Mouse (Mus musculus) neural tube, embryonic 15.5 days (tissue): Measurements from ENCODE around the gene Rps6ka4. TPM values are rescaled to one million over a fixed set of nuclear protein-coding genes. Genes with fewer than 3 reads are reported as not detected.

Experiments used
- ATAC-seq: fragments of 200-750 bp; cut with Nextera tagmentation; 2 replicates; pipeline ENCODE4 v1.8.0; 2017; ENCODE audit warnings: mild to moderate bottlenecking, moderate TSS enrichment, moderate library complexity; ENCODE audit not compliant: low FRiP score
- H3K27ac ChIP-seq: fragments of 300-500 bp; sonication (generic); replicated peaks from 2 replicates; pipeline ENCODE4 v1.5.1; 2015; ENCODE audit warnings: mild to moderate bottlenecking, inconsistent platforms
- H3K27me3 ChIP-seq: fragments of 300-500 bp; sonication (generic); replicated peaks from 2 replicates; pipeline ENCODE4 v1.6.1; 2015; ENCODE audit warnings: inconsistent platforms
- H3K36me3 ChIP-seq: fragments of 300-500 bp; sonication (generic); 2 replicates; pipeline ENCODE4 v1.6.1; 2015; ENCODE audit warnings: inconsistent platforms
- H3K4me1 ChIP-seq: fragments of 300-500 bp; sonication (generic); 2 replicates; pipeline ENCODE4 v1.6.1; 2015; ENCODE audit warnings: inconsistent platforms
- H3K4me2 ChIP-seq: fragments of 300-500 bp; sonication (generic); 2 replicates; pipeline ENCODE4 v1.6.1; 2015; ENCODE audit warnings: inconsistent platforms, mild to moderate bottlenecking, moderate library complexity
- H3K4me3 ChIP-seq: fragments of 300-500 bp; sonication (generic); replicated peaks from 2 replicates; pipeline ENCODE4 v1.5.1; 2015; ENCODE audit warnings: mild to moderate bottlenecking, inconsistent platforms
- H3K9ac ChIP-seq: fragments of 300-500 bp; sonication (generic); replicated peaks from 2 replicates; pipeline ENCODE4 v1.6.1; 2015; ENCODE audit warnings: mild to moderate bottlenecking, inconsistent platforms
- H3K9me3 ChIP-seq: fragments of 300-500 bp; sonication (generic); replicated peaks from 2 replicates; pipeline ENCODE4 v1.6.1; 2016; ENCODE audit warnings: inconsistent platforms
- WGBS: fragments of 180-500 bp; shearing (Covaris S2); methylation state at CpG from one replicate; pipeline ENCODE4 v1.1.7; 2015; ENCODE audit warnings: mixed read lengths; 5-methylcytosine and 5-hydroxymethylcytosine counted together
- polyA plus RNA-seq: library from polyadenylated mRNA; unstranded; fragments of >200 nt; fragmentation: Nextera tagmentation; extraction: Ambion mirVana; gene quantifications from 2 replicates; pipeline ENCODE4 v1.2.1, GENCODE M21; 2015

Rps6ka4 gene
- 15.7 and 16.2 TPM in 2 replicates for polyA plus RNA-seq

GRCm38 (mm10) chr19:6840475-6841291, at the start of gene Rps6ka4:
TSS of gene Rps6ka4 (minus strand) at chr19:6840636.
- Histone ChIP-seq H3K4me1 (peaks cover 26% of the 10 kb centered on the region), H3K4me3 (peak within 1 kb of the TSS; percentile 64), H3K9me3 (no peaks in the 10 kb centered on the region), H3K36me3 (peaks cover 13% of the 10 kb centered on the region; the same call in 1 of the 2 replicates), H3K27ac (peak within 1 kb of the TSS; percentile 51; the same call in 1 of the 2 replicates), H3K27me3 (peaks cover 56% of the 10 kb centered on the region), H3K4me2 (peak within 1 kb of the TSS; percentile 98), H3K9ac (peak within 1 kb of the TSS; percentile 67)
- ATAC-seq = peak; percentile 85
- 1% methylated on average over 43 of the region's 44 CpGs for WGBS

GRCm38 (mm10) chr19:6877965-6878364, 37.5 kb upstream of the Rps6ka4 start:
- H3K27ac ChIP-seq = no peak overlapping the region
- WGBS = 89% methylated on average over 4 of the region's 4 CpGs
- H3K9me3 ChIP-seq = no peaks in the 10 kb centered on the region; the same call in 1 of the 2 replicates
- H3K4me1 ChIP-seq = no peaks in the 10 kb centered on the region
- H3K4me2 ChIP-seq = no peak overlapping the region
- no peaks in the 10 kb centered on the region for H3K27me3 ChIP-seq
- no peaks in the 10 kb centered on the region for H3K36me3 ChIP-seq
- H3K4me3 ChIP-seq = no peak overlapping the region
- no peak for ATAC-seq
- no peak overlapping the region for H3K9ac ChIP-seq

GRCm38 (mm10) chr19:6876799-6877198, 36.4 kb upstream of the Rps6ka4 start:
- H3K4me1 ChIP-seq = no peaks in the 10 kb centered on the region
- H3K27me3 ChIP-seq = no peaks in the 10 kb centered on the region
- H3K4me2 ChIP-seq = no peak overlapping the region
- no peaks in the 10 kb centered on the region for H3K36me3 ChIP-seq
- no peak for ATAC-seq
- H3K27ac ChIP-seq = no peak overlapping the region
- H3K9ac ChIP-seq = no peak overlapping the region
- no peaks in the 10 kb centered on the region; the same call in 1 of the 2 replicates for H3K9me3 ChIP-seq
- H3K4me3 ChIP-seq = no peak overlapping the region

- WGBS = 91% methylated on average over 6 of the region's 6 CpGs
- no peaks in the 10 kb centered on the region for H3K36me3 ChIP-seq
- H3K9ac ChIP-seq = no peak overlapping the region
- no peak for ATAC-seq
- H3K4me1 ChIP-seq = no peaks in the 10 kb centered on the region
- H3K9me3 ChIP-seq = no peaks in the 10 kb centered on the region; the same call in 1 of the 2 replicates
- H3K4me2 ChIP-seq = no peak overlapping the region
- H3K27ac ChIP-seq = no peak overlapping the region
- H3K27me3 ChIP-seq = no peaks in the 10 kb centered on the region
- no peak overlapping the region for H3K4me3 ChIP-seq
Measured at GRCm38 (mm10) chr19:6875834-6876233, 35.4 kb upstream of the Rps6ka4 start.

GRCm38 (mm10) chr19:6874257-6874656, 33.8 kb upstream of the Rps6ka4 start:
- Histone ChIP-seq H3K9ac (no peak overlapping the region), H3K27me3 (no peaks in the 10 kb centered on the region), H3K4me2 (no peak overlapping the region), H3K36me3 (no peaks in the 10 kb centered on the region), H3K9me3 (no peaks in the 10 kb centered on the region), H3K4me3 (no peak overlapping the region), H3K27ac (no peak overlapping the region), H3K4me1 (no peaks in the 10 kb centered on the region)
- ATAC-seq = no peak
- whole genome bisulfite sequencing = 76% methylated on average over 1 of the region's 1 CpGs

GRCm38 (mm10) chr19:6872701-6873100, 32.3 kb upstream of the Rps6ka4 start:
- WGBS = 86% methylated on average over 3 of the region's 3 CpGs
- H3K27ac ChIP-seq = no peak overlapping the region
- H3K9me3 ChIP-seq = no peaks in the 10 kb centered on the region
- H3K4me1 ChIP-seq = no peaks in the 10 kb centered on the region
- H3K36me3 ChIP-seq = no peaks in the 10 kb centered on the region
- no peak overlapping the region for H3K9ac ChIP-seq
- H3K27me3 ChIP-seq = no peaks in the 10 kb centered on the region
- H3K4me2 ChIP-seq = no peak overlapping the region
- no peak overlapping the region for H3K4me3 ChIP-seq
- ATAC-seq = no peak

- Histone ChIP-seq H3K27me3 (no peaks in the 10 kb centered on the region), H3K36me3 (no peaks in the 10 kb centered on the region), H3K9me3 (no peaks in the 10 kb centered on the region), H3K9ac (no peak overlapping the region), H3K27ac (no peak overlapping the region), H3K4me2 (no peak overlapping the region), H3K4me3 (no peak overlapping the region), H3K4me1 (no peaks in the 10 kb centered on the region)
- ATAC-seq = no peak
- WGBS = 63% methylated on average over 5 of the region's 5 CpGs
Measured at GRCm38 (mm10) chr19:6871574-6872271, 31.3 kb upstream of the Rps6ka4 start.

GRCm38 (mm10) chr19:6869355-6869754, 28.9 kb upstream of the Rps6ka4 start:
- H3K27ac ChIP-seq = no peak overlapping the region
- no peak overlapping the region for H3K4me3 ChIP-seq
- no peaks in the 10 kb centered on the region for H3K36me3 ChIP-seq
- WGBS = 3% methylated on average over 5 of the region's 5 CpGs
- no peaks in the 10 kb centered on the region for H3K27me3 ChIP-seq
- H3K4me2 ChIP-seq = peak overlapping the region; percentile 33
- H3K4me1 ChIP-seq = no peaks in the 10 kb centered on the region
- H3K9me3 ChIP-seq = no peaks in the 10 kb centered on the region
- no peak overlapping the region for H3K9ac ChIP-seq
- ATAC-seq = no peak

GRCm38 (mm10) chr19:6861451-6861850, 21.0 kb upstream of the Rps6ka4 start:
- 100% methylated on average over 4 of the region's 4 CpGs for WGBS
- no peaks in the 10 kb centered on the region; the same call in 1 of the 2 replicates for H3K4me1 ChIP-seq
- no peak for ATAC-seq

GRCm38 (mm10) chr19:6860706-6861105, 20.3 kb upstream of the Rps6ka4 start:
- no peak for ATAC-seq
- Histone ChIP-seq H3K4me1 (peaks cover 2% of the 10 kb centered on the region), H3K27ac (no peak overlapping the region), H3K27me3 (no peaks in the 10 kb centered on the region), H3K9ac (no peak overlapping the region), H3K4me3 (no peak overlapping the region), H3K36me3 (no peaks in the 10 kb centered on the region), H3K4me2 (no peak overlapping the region), H3K9me3 (no peaks in the 10 kb centered on the region)
- 87% methylated on average over 6 of the region's 6 CpGs for WGBS

More at GRCm38 (mm10) chr19:6861451-6861850, 21.0 kb upstream of the Rps6ka4 start:
- Histone ChIP-seq H3K9ac (no peak overlapping the region), H3K9me3 (no peaks in the 10 kb centered on the region), H3K27me3 (no peaks in the 10 kb centered on the region), H3K4me2 (no peak overlapping the region), H3K36me3 (no peaks in the 10 kb centered on the region), H3K27ac (no peak overlapping the region), H3K4me3 (no peak overlapping the region)

GRCm38 (mm10) chr19:6859971-6860370, 19.5 kb upstream of the Rps6ka4 start:
- Histone ChIP-seq H3K4me1 (peaks cover 10% of the 10 kb centered on the region), H3K4me3 (no peak overlapping the region), H3K36me3 (no peaks in the 10 kb centered on the region), H3K9ac (no peak overlapping the region), H3K9me3 (no peaks in the 10 kb centered on the region), H3K27me3 (peaks cover under 1% of the 10 kb centered on the region; the same call in 1 of the 2 replicates), H3K4me2 (no peak overlapping the region), H3K27ac (no peak overlapping the region)
- WGBS = 85% methylated on average over 3 of the region's 3 CpGs
- ATAC-seq = no peak
